Mouse (Mus musculus) testis, adult 2 months (tissue): ENCODE data around the gene Ppt1.

Source experiments
- CTCF ChIP-seq: fragments of 200-500 bp; IDR thresholded peaks from 2 replicates; pipeline ENCODE4 v1.5.1; 2012; ENCODE audit warnings: low read depth, mild to moderate bottlenecking, inconsistent platforms, low read length, moderate library complexity; ENCODE audit not compliant: control insufficient read depth, insufficient read depth, insufficient replicate concordance
- POLR2A ChIP-seq: fragments of 200-500 bp; IDR thresholded peaks from 2 replicates; pipeline ENCODE4 v1.6.1; 2012; ENCODE audit warnings: low read depth, mild to moderate bottlenecking, inconsistent platforms, low read length, moderate library complexity; ENCODE audit not compliant: control insufficient read depth

DNA sequence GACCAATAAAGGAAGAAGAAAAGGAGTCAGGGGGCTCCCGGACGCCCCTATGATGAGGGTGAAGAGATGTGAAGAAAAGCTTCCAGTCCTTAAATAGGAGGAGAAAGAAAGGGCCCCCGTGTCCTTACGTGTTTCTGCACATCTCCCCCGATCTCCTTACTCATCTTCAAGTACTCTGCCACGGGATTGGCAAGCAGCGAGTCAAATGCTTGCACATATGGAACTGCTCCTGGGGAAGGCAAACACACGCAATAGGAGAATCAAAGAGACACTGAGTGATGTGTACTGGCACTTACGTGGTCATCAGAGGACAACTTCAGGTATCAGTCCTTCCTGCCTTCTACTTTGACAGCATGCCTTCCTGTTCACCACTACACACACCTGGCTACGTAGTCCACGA is 35.2 kb downstream of the Ppt1 start:
- TF ChIP-seq CTCF (no peak), POLR2A (no peak)
